Mouse (Mus musculus): Measurements from ENCODE around the gene Armc2.

The Armc2 gene

DNA sequence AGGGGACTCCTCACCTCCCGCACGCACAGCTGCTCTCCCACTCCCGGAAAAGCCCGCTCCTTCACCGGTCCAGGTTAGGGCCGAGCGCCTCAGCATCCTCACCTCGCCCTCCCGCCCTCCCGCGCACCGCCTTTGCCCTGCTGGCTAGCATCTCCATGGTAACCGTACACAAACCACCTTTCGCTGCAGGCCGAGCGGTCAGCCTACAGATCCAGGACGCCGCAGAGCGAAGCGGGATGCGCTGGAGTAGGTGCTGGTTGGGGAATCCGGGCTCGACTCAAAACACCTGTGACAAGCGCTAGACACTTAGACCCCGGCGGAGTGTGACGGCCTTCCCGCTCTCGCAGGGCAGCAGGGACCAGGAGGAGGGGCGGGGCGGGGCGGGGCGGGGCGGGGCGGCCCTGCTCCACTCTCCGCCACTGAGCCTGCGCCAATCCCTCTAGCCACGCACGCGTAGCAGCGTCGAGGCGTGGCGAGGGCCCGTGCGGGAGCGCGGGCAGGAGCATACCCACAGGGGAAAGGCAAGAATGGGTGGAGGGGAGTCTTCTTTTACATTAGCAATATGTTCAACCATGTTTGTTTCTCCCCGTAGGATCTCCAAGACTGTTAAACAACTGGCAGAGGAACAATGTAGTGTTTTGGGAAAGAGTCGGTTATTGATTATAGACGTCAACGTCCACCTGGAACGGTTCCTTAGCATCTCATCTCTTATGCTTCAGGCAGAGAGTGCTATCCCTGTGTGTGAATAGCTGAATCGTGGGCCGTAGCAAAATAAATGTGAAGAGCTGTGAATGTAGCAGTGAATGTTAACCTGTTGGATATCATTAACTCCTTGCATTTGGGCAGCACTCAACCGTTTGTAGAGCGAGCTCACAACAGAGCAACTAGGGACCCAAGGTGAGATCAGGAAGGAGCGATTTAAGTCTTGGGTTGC lies at the start of gene Armc2:
Gene Armc2, minus strand, starts transcription at position 427 of the 934 bp plus-strand sequence.
- peak; percentile 52 for DNase-seq (ENCODE audit: low spot score)

DNA sequence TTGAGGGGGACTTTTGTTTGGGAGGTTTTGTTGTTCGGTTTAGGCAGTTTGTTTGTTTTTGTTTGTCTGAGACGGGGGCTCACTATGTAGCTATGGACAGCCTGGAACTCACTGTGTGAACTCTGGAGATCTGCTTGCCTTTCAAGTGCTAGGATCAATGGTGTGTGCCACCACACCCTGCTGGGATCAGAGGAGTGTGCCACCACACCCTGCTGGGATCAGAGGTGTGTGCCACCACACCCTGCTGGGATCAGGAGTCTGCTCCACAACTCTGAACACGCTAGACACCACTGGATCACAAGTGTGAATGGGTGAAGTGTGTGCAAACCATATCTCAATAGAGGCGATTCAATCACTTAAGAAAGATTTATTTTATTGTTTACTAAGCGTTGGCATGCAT lies 46.2 kb upstream of the Armc2 start:
- DNase-seq (ENCODE audit: low spot score): no peak

- no peak for DNase-seq (ENCODE audit: low spot score)
These were observed 41.3 kb upstream of the Armc2 start for GRCm38 (mm10) chr10:42059522-42059921.

GRCm38 (mm10) chr10:42057746-42058145 lies 39.5 kb upstream of the Armc2 start:
- no peak for DNase-seq (ENCODE audit: low spot score)

DNA sequence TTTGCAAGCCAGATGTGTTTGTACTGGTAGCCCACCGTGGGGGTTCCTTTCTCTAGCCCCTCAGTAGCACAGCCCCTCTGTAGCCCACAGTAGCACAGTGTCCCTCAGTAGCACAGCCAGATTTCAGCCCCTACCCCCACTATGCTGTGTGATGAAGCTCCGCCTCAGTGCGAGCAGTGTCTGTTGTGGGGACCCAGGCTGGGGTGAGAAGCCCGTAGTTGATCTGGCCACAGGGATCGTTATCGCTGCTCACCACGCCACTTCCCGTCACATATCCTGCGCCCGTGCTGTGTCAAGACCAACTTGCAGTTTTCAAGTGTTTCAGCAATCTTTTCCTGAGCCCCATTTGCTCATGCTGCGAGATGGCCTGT lies 39.0 kb upstream of the Armc2 start:
- DNase-seq (ENCODE audit: low spot score): peak; percentile 27

DNA sequence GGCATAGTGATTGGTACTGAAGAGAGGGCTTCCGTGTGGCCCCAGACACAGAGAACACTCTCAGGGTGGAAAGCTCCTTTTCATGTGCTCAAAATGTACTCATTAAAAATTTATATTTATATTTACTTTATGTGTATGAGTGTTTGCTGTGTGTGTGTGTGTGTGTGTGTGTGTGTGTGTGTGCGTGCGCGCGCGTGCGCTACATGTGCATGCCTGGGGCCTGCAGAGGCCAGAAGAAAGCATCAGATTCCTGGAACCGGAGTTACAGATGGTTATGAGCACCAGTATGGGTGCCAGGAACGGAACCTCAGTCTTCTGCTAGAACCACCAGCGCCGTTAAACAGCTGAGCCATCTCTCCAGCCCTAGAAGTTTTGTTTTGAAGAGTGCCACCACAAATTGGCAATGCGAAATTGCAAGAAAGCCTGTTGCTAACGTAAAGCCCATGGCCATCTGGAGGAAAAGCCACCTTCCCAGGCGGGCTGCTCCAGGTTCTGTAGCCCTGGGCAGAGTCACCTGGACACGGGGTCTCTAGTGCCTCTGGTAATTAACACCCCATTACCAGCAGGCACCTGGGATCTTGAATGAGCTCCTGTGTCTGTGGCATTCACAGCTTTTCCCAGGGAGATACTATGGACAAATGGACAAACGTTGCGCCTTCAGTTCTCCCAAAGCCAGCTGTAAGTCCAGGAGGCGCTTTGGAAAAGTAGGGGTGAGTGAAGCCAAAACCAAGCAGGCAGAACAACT lies 38.4 kb upstream of the Armc2 start:
- no peak for DNase-seq (ENCODE audit: low spot score)

DNA sequence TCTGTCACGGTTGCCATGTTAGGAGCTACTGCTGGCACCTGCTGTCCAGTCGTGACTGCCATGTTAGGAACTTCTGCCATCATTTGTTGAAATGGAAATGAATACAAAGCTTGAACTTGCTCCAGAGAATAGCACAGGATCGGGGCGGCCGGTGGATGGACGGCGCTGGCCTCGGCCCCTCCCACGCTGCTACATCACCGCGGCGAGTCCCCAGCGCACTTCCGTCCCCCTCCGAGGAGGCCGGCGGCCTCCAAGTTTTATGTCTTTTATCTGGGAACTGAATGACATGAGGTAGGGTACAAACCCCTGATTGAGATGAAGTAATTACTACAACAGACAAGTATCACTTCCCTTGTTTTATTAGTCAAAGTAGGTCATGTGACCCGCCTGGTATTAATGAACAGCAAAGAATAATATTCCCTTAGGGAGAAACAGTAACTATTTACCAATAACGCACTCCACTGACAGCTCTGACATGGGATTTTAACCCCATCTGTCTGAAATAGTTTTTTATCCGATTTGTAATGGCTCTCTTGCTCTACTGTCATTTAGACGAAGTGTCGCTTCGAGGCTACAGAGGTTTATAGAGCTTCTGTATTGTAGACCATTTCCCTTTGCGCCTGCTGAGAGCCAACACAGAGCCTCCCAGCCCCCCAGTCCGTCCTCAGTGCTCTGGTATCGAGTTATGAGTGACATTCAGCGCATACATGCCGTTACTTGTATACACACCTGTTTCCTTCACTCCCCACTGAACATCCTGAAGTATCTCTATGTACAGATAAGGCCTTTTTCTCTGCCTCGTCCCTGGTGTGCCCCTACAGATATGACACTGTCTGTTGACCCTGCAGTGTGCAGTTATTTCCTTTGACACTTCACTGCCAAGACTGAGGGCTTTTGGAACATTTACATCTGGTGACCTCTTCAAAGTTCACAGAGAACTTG lies 37.3 kb upstream of the Armc2 start:
- no peak for DNase-seq (ENCODE audit: low spot score)

DNA sequence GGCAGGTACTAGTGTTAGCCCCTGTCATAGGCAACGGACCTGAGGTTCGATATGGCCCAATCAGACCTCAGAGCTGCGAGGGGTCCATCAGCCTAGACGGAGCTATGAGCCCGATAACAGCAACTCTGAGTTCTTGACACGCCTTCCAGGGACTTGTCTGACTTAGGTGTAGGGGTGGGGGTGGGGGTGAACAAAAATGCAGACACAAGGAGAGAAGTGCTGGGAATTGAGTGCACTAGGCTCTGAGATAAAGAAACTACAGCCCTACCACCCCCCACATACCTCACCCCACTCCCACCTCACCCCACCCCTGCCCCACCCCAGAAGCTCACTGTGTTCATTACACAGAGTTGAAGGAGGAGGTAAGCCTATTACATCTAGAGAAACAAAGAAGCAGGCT lies 32.8 kb upstream of the Armc2 start:
- no peak for DNase-seq (ENCODE audit: low spot score)

DNA sequence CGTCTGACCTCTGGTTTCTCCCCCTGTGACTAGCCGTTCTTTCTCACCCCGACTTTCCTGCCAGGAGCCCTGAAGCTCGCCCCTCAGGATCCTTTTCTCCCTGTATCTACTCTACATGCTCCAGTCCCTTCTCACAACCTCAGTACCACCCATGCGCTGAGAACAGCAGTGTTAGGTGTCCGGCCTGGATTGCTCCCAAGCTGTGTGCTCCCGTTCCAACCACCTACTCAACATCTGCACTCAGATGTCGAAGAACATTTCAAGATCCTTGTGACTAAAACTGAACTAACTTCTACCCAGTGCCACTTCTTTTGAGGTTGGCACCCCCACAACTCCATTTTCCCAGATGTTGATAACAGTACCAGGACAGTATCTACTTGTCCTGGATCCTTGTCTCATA lies 30.4 kb upstream of the Armc2 start:
- no peak for DNase-seq (ENCODE audit: low spot score)

GRCm38 (mm10) chr10:42044574-42044973 lies 26.3 kb upstream of the Armc2 start:
- DNase-seq (ENCODE audit: low spot score): no peak

GRCm38 (mm10) chr10:42043307-42043706 lies 25.1 kb upstream of the Armc2 start:
- no peak for DNase-seq (ENCODE audit: low spot score)

DNA sequence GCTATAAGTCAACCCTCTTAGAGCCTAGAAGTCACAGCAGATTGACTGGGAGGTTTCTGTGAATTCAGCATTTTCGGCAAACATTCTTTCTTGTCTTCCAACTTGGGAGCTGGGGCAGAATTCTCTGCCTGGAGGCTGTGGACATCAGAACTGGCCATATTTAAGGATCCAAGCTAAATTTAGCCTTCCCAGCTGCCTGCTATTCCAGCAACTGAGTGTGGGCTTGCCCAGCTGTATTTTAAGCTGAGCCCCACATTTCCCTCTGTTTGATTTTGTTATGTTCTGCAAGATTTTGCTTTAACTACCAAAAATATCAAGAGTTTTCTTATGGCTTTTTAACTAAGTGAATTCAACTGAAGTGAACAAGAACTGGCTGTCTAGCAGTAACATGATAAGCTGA lies 24.6 kb upstream of the Armc2 start:
- no peak for DNase-seq (ENCODE audit: low spot score)

- no peak for DNase-seq (ENCODE audit: low spot score)
These were observed 23.8 kb upstream of the Armc2 start for GRCm38 (mm10) chr10:42042087-42042486.

DNA sequence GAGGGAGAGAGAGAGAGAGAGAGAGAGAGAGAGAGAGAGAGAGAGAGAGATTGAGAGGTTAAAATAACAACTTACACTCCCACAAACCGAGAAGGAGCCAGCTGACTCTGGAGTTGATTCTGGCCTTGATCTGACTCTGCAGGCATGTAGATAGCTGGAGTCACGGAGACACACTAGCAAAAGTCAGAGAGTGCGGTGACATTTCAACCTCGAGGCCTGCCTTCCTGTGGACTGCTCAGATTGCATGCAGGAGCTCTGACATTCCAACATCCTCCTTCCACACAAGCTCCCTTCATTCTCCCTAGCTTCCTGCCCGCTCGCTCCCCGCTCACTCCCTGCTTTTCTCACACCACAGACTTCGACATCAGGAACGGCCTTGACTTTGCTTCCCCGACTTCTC lies 20.3 kb upstream of the Armc2 start:
- DNase-seq (ENCODE audit: low spot score): no peak

GRCm38 (mm10) chr10:42037301-42037870 lies 19.1 kb upstream of the Armc2 start:
- DNase-seq (ENCODE audit: low spot score): peak; percentile 7

GRCm38 (mm10) chr10:42036846-42037245 lies 18.6 kb upstream of the Armc2 start:
- DNase-seq (ENCODE audit: low spot score): no peak

- DNase-seq (ENCODE audit: low spot score): no peak
These were observed 15.3 kb upstream of the Armc2 start for GRCm38 (mm10) chr10:42033571-42033970.

DNA sequence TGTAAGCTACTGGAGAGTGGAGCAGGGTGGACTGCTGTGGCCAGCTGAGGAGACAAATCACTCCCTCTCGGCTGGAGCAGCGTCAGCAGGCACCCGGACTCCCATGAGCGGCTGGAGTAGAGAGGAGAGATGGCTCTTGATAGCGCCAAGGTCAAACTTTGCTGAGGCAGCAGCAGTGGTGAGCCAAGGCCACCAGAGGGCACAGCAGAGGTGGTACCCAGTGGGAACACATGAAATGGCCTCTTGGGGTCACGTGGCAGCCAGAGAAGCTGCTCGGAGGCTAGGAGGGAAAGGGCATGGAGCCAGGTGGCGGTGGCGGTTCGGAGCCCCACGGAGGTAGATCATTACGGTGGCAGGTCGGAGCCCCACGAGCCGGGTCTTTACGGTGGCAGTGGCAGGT lies 12.8 kb upstream of the Armc2 start:
- DNase-seq (ENCODE audit: low spot score): peak; percentile 92

- no peak for DNase-seq (ENCODE audit: low spot score)
These were observed 11.3 kb upstream of the Armc2 start for GRCm38 (mm10) chr10:42029502-42029901.

- DNase-seq (ENCODE audit: low spot score): no peak
These were observed 9.1 kb upstream of the Armc2 start for GRCm38 (mm10) chr10:42027337-42027736.

DNA sequence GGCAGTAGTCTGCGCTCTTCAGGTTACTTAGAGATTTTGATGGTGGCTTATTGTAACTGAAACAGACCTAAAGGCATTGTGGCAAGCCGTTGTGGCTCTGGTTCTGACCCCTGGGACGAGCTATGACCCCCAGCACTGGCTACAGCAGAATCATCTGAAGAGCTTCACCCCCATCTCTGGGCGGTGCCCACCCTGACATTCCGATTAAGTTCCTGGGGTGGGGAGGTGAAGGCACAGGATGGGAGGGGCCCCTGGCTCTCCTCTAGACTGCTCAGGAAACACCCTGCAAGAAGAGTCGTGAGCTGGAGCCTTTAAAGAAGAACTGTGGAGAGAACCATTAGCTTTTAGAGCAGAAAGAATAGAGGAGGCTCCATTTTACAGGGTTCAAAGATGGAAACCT lies 6.2 kb upstream of the Armc2 start:
- DNase-seq (ENCODE audit: low spot score): no peak

- DNase-seq (ENCODE audit: low spot score): no peak
These were observed 3.3 kb upstream of the Armc2 start for GRCm38 (mm10) chr10:42021536-42021935.
